Mouse (Mus musculus) heart, adult 18-20 months (tissue): ENCODE results near the gene Fmc1. TPM values are rescaled to one million over a fixed set of nuclear protein-coding genes. Genes with fewer than 3 reads are reported as not detected.

Experiments
- DNase-seq, 2 experiments: peaks; one replicate each; pipeline ENCODE4 v3.0.0; 2021 to 2022; ENCODE audit warnings: mixed read lengths in 1 of 2
- microRNA-seq, 2 experiments: library from miRNA; unstranded; fragments of <30 nt; microRNA quantifications; one replicate each; pipeline ENCODE4 v1.2.0; 2022
- total RNA-seq, 2 experiments: library from RNA; stranded (reverse); gene quantifications; 2 replicates each; pipeline ENCODE4 v1.2.3; 2021

Fmc1 gene
- total RNA-seq, 2 experiments from 2014 or later = 237 to 257 TPM

- peak; percentile 99 for DNase-seq
Observed at GRCm38 (mm10) chr6:38551989-38552635, 18.8 kb downstream of the Fmc1 start.

GRCm38 (mm10) chr6:38552636-38553000, 19.3 kb downstream of the Fmc1 start:
- DNase-seq = no peak

GRCm38 (mm10) chr6:38576096-38576495, 42.8 kb downstream of the Fmc1 start:
- no peak for DNase-seq

GRCm38 (mm10) chr6:38580112-38580857, 47.0 kb downstream of the Fmc1 start:
- no peak for DNase-seq

- DNase-seq = no peak
Observed at GRCm38 (mm10) chr6:38581711-38582110, 48.4 kb downstream of the Fmc1 start.

Small RNA genes within 50 kb of the gene (microRNA-seq; reads per million reads assigned to microRNA genes)
- 0 reads per million in 2 experiments for gene Mir7670

Other genes starting within 250 kb of the Fmc1 start
- 1 to 10 TPM; 1.1 to 1.3 TPM for gene Zc3hav1l, start 234.2 kb upstream of the Fmc1 start, total RNA-seq
- 10 to 100 TPM; 16.2 to 18.9 TPM for gene Zc3hav1, start 178.9 kb upstream of the Fmc1 start, total RNA-seq
- gene Ttc26, start 152.0 kb upstream of the Fmc1 start, total RNA-seq = 1 to 10 TPM; 1.7 to 2.4 TPM
- gene Ubn2, start 99.6 kb upstream of the Fmc1 start, total RNA-seq = 10 to 100 TPM; 16.9 to 21.3 TPM
- gene Luc7l2, start 17.8 kb downstream of the Fmc1 start, total RNA-seq = 10 to 100 TPM; 79.5 to 96.8 TPM
- gene Klrg2, start 103.7 kb downstream of the Fmc1 start, total RNA-seq = under 1 TPM; 0.21 to 0.37 TPM
- 1 to 10 TPM; 1.3 to 1.4 TPM for gene Clec2l, start 129.6 kb downstream of the Fmc1 start, total RNA-seq